Mouse (Mus musculus): Measurements from ENCODE around the gene Rnf212b. TPM values are rescaled to one million over a fixed set of nuclear protein-coding genes. Genes with fewer than 3 reads are reported as not detected.
A peak's percentile ranks its signal among the peaks of the same experiment; 100 is the strongest.

Rnf212b gene
- polyA plus RNA-seq, 1 experiment, result 0.08 TPM

DNA sequence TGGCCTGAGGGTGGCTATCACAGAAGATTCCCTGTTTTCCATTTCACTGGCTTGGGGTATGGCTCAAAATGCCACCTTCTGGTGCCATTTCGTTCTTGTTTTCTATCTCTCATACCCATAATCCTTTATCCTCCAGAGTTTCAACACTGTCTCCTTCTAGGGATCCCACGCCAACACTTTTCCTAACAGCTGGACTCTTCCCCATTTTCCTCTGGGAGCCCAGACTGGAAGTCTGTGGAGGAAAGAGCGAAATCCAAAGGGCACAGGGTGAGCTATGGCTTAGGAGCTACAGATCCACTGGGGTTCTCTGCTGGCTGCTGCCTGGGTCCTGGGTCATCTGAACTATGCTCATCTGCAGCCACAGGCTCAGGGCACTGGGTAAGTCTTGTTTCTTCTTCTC, 60.2 kb downstream of the Rnf212b start:
- no peak for DNase-seq (ENCODE audit: low spot score)

DNA sequence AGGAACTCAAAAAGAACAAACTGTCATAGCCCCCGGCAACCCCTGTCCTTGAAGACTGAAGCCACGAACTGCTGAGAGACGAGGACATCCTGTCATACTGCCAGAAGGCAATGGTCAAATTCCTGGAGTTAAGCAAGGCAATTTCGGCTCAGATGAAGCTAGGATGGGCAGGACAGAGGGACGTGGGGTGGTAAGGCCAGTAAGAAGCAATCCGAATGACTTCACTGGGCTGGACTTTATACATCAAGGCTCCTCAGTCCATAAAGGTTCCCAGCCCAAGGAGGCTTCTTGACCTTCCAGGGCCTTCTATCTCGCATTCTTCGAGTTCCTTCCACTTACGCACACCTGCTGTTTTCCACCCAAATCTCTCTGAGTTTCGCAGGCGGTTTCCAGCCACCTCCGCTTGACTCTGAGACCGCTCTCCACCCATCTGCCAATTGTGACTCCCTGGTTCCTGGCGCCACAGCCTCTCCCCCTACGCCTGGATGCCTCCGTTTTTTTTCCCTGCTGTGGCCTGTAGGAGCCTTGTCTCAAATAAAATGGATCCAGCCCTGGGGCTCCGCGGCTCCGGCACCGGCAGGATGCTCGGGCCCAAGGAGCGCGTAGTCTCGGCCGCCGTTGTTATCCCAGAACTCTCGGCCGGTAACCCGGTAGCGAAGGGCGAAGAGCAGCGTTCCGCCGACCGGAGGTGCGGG, 62.0 kb downstream of the Rnf212b start:
- DNase-seq (ENCODE audit: low spot score), result no peak

DNA sequence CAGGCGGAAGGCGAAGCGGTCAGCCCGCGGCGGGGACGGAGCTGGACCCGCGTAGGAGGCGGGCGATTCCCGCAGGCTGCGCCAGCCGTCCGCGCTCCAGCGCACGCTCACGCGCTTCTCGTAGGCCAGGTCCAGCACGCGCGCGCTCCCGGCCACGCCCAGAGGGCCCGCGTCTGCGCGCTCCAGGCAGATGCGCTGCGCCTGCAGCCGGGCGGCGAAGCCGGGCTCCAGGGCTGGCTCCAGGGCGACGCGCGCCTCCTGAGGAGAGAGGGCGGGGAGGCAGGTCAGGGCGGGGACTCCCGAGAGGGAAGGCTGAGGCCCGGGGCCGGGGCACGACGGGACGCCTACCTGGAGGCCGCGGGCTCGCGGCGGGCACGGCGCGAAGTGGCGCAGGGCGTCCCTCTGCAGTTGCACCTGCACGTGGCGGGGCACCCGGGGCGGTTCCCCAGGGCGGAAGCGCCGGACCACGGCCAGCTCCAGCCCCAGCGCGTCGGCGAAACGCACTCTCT, 62.7 kb downstream of the Rnf212b start:
- DNase-seq (ENCODE audit: low spot score), result peak; percentile 87

DNA sequence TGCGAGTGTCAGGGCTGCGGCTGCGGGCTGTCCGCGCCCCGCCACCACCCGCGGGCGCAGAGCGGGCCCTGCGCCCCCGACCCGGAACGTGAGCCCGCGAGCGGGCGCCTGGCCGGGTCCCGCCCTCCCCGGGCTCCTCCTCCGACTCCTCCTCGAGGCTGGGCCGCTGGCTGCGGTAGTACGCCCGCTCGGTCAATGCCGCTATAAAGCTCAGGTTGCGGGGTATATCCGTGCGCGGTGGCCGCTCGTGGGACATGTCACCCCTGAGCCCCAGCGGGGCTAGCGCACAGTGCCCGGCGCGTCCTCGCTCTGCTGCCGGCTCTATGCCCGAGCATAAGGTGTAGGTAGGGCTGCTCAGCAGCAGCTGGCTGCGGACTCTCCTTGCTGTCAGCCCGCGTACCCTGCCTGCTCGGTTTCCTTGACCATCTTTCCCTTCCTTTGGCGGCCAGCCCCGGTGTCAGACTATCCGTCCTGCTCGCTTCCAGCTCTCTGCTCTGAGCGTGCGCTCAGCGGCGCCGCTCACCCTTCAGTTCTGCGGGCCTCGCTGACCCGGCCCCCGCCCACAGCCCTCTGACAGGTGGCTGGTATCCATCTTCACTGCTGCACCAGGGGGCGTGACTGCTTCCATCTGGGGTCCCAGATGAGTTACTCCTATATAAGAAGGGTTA, 63.2 kb downstream of the Rnf212b start, which contains the start of gene Ppp1r3e:
Gene Ppp1r3e (minus strand): TSS at position 503 of the 668 bp plus-strand sequence.
- DNase-seq (ENCODE audit: low spot score), result peak; percentile 74

DNA sequence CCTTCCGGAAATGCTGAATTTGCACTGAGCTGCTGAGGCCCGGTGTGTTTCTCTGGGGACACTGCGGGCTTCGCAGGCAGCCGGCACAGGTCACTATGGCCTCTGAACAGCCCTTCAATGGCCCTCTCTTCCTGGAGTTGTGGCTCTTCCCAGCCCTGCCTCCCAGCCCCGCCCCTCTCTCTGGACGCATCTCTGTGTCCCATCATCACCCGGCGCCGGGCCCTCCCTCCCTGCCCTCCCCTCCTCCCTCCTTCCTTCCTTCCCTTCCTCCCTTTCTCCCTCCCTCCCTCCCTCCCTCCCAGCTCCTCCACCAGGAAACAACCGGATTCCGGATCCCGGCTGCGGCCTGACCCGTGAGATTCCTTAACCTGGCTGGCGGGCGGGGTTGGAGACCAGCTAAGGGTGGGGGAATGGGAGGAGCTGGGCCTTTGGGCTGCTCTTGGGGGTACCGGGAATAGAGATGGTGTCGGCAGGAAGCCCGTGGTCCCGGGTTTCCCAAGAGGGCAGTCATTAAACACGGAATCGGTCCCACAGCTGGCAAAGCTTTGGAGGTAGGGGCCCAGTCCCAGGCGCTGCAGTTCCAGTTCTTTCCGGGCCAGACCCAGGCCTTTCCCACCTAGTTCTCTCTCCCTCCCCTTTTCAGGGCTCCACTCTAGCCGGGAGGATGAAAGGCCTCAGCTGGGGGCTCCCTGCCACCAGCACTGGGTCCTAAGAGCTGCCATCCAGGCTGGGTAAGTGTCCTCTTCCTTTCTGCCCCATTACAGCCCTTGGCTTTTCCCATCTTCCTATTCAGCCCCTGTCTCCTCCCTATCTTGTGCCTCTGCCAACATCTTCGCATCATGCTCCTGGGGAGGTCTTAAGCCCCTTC, 69.4 kb downstream of the Rnf212b start, which contains the start of the genes Bcl2l2 and Gm20521:
Gene Bcl2l2 (plus strand): TSS at position 224 of the 868 bp plus-strand sequence.
Gene Gm20521 (plus strand): TSS at position 288 of the 868 bp plus-strand sequence.
- peak; percentile 66 for DNase-seq (ENCODE audit: low spot score)

DNA sequence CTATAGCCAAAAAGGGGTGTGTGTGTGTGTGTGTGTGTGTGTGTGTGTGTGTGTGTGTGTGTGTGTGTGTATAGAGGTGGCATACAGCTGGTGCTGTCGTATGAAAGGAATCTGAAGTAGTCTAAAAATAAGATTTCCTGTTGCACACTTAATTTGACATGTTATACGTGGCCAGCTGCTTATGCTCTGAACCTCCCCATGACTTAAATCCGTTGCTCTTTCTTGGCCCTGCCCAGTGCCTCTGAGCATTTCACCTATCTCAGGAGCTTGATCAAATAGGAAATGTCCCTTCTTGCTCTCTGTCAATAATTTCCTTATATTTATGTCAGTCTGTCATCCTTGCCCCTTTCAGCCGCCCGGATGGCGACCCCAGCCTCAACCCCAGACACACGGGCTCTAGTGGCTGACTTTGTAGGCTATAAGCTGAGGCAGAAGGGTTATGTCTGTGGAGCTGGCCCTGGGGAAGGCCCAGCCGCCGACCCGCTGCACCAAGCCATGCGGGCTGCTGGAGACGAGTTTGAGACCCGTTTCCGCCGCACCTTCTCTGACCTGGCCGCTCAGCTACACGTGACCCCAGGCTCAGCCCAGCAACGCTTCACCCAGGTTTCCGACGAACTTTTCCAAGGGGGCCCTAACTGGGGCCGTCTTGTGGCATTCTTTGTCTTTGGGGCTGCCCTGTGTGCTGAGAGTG, 70.2 kb downstream of the Rnf212b start:
- DNase-seq (ENCODE audit: low spot score), result no peak

DNA sequence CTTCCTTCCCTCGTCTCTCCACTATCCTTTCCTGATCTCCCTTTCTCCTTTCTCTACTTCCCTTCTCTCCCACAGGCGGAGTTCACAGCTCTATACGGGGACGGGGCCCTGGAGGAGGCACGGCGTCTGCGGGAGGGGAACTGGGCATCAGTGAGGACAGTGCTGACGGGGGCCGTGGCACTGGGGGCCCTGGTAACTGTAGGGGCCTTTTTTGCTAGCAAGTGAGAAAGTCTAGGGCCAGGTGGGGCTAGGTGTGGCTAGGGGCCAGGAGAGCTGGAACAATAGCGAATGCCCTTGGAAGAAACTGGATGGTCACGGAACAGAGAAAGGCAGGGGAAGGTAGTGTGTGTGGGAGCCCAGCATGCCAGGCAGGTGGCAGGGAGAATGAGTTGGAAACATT, 71.4 kb downstream of the Rnf212b start:
- DNase-seq (ENCODE audit: low spot score), result no peak

DNA sequence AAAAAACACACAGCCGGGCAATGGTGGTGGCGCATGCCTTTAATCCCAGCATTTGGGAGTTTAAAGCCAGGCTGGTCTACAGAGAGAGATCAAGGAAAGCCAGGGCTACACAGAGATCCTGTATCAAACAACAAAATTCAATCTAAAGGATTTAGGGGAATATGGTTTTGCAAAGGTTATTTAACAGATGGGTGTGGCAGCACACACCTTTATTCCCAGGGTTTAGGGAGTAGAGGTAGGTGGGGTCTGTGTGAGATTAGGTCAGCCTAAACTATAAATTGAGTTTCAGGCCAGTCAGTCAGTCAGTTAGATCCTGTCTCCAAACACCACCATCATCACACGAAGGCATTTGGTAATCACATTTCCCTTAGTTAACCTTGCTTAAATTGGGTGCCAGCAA, 78.3 kb downstream of the Rnf212b start, which contains the start of gene Pabpn1:
Gene Pabpn1 (plus strand): TSS at position 301 of the 400 bp plus-strand sequence.
- no peak for DNase-seq (ENCODE audit: low spot score)

DNA sequence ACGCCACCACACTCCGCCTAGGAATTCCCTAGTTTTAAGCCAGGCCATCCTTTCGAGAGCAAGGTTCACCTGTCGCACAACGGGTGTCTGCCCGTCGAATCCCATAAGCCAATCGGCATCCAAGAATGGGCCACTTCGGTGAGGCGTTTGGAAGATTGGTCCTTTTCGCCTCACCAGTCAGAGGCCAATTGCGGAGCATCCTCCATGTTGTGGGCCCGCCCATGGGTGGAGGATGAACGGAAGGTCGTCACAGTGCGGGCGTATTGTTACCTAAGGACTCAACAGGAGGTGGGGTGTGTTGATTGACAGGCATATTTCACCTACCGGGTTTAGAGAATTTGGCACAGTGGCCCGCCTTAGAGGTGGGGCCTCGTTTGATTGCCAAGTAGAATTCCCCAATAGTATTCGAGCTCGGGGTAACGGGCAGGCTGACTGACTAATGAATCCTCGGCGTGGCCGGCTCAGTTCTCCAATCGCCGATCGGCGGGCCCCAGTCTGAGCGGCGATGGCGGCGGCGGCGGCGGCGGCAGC, 79.8 kb downstream of the Rnf212b start:
- DNase-seq (ENCODE audit: low spot score), result peak; percentile 93

DNA sequence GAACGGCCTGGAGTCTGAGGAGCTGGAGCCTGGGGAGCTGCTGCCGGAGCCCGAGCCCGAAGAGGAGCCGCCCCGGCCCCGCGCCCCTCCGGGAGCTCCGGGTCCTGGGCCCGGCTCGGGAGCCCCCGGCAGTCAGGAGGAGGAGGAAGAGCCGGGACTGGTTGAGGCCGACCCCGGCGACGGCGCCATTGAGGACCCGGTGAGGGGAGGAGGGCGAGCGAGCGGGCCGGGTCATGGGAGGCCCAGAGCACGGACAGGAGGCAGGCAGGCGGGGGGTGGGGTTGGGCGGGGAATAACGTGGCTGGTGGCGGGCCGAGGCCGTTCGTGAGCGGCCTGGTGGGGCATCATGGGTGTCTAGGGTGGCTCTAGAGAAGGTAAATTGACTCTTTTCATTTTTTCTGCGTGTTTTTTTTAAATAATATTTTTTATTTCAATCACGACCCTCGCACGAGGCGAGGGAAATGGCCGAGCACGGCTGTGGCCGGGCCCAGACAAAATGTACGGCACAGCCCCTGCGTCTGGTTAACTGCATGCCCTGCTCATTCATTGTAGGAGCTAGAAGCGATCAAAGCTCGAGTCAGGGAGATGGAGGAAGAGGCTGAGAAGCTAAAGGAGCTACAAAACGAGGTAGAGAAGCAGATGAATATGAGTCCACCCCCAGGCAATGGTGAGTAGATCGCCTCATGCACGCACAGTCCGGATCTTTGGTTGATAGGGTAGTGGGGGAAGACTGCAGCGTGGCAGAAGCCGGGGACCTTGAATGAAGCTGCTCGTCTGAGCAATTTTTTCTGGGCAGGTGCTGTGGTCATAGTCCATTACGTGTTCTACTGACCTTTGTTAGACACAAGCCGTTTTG, 80.6 kb downstream of the Rnf212b start:
- no peak for DNase-seq (ENCODE audit: low spot score)

DNA sequence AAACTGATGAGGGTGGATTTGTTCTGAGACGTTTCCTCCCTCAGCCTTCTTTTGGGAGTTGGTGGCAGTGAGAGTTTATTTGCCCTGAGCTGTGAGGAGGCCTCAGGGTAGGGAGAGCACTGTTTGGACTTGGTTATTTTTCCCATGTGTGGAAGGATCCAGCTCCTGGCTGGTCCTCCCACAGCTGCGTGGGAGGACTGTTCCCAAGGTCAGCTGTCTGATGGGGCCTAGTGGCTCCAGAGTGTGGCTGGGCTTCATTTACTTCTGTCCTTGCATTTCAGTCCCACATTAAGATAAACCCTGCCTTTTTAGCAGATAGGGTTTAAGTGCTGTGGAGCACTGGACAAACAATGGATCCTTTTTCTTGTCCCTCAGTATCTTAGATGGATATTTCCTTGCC, 83.5 kb downstream of the Rnf212b start:
- no peak for DNase-seq (ENCODE audit: low spot score)

DNA sequence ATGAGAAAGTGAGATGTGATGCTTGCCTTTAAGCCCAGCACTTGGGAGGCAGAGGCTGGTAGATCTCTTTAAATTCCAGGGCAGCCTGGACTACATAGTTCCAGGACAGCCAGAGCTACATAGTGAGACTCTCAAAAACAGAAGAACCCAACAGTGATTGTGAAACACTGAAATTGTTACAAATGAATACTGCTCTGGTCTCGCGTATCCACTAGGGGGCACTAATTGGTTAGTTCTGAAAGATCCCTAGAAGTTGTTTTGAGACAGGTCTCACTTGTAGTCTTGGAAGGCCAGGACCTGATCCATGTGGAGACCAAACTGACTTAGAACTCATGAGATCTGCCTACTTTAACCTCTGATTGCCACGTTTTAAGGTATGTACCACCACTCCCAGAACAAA, 86.4 kb downstream of the Rnf212b start:
- no peak for DNase-seq (ENCODE audit: low spot score)

DNA sequence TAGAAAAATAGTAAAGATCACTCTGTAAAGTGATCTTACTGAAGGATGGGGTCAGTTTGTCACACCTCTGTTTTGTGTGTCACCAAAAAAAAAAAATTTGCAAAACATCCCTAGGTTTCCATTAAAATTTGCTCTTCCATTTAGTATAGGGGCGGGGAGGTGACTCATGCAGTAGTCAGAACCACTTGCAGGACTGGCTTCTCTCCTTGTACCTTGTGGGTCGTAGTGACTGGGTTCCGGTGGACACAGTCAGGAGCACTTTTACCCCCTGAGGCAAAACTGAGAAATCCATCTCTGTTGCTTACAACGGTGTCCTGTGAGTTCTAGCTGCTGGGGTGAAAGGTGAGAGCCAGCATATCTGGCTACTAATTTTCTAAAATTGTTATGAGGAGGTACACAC, 89.7 kb downstream of the Rnf212b start:
- no peak for DNase-seq (ENCODE audit: low spot score)

Other genes starting within 250 kb of the Rnf212b start
- gene Ajuba, start 236.6 kb upstream of the Rnf212b start, polyA plus RNA-seq (2012; rRNA removed), result 38.5 and 43.1 TPM in 2 replicates
- gene 4931414P19Rik, start 208.1 kb upstream of the Rnf212b start, polyA plus RNA-seq (2012; rRNA removed), result 9.0 and 9.4 TPM in 2 replicates
- 146 and 179 TPM in 2 replicates for gene Psmb5, start 196.1 kb upstream of the Rnf212b start, polyA plus RNA-seq (2012; rRNA removed)
- gene Psmb11, start 192.7 kb upstream of the Rnf212b start, polyA plus RNA-seq (2012; rRNA removed), result not detected in 2 replicates
- not detected in 2 replicates for gene Gm17606, start 173.2 kb upstream of the Rnf212b start, polyA plus RNA-seq (2012; rRNA removed)
- 1.5 and 1.6 TPM in 2 replicates for gene Cdh24, start 172.8 kb upstream of the Rnf212b start, polyA plus RNA-seq (2012; rRNA removed)
- 55.7 and 64.4 TPM in 2 replicates for gene 1700123O20Rik, start 127.9 kb upstream of the Rnf212b start, polyA plus RNA-seq (2012; rRNA removed)
- gene Acin1, start 127.2 kb upstream of the Rnf212b start, polyA plus RNA-seq (2012; rRNA removed), result 129 and 169 TPM in 2 replicates
- gene Gm29776, start 115.3 kb upstream of the Rnf212b start, polyA plus RNA-seq (2012; rRNA removed), result 0.06 and 0.14 TPM in 2 replicates
- 0.40 and 0.47 TPM in 2 replicates for gene Cebpe, start 102.0 kb upstream of the Rnf212b start, polyA plus RNA-seq (2012; rRNA removed)
- gene Slc7a8, start 32.2 kb upstream of the Rnf212b start, polyA plus RNA-seq (2012; rRNA removed), result 20.0 and 27.4 TPM in 2 replicates
- gene Homez, start 56.8 kb downstream of the Rnf212b start, polyA plus RNA-seq (2012; rRNA removed), result 5.0 and 6.4 TPM in 2 replicates
- gene Ppp1r3e, start 63.4 kb downstream of the Rnf212b start, polyA plus RNA-seq (2012; rRNA removed), result 9.4 and 13.5 TPM in 2 replicates
- 63.7 and 76.7 TPM in 2 replicates for gene Bcl2l2, start 69.2 kb downstream of the Rnf212b start, polyA plus RNA-seq (2012; rRNA removed)
- 0.28 and 0.40 TPM in 2 replicates for gene Gm20521, start 69.3 kb downstream of the Rnf212b start, polyA plus RNA-seq (2012; rRNA removed)
- gene Pabpn1, start 78.4 kb downstream of the Rnf212b start, polyA plus RNA-seq (2012; rRNA removed), result 278 and 430 TPM in 2 replicates
- gene Slc22a17, start 99.0 kb downstream of the Rnf212b start, polyA plus RNA-seq (2012; rRNA removed), result 102 and 148 TPM in 2 replicates
- 46.6 and 52.9 TPM in 2 replicates for gene Efs, start 112.0 kb downstream of the Rnf212b start, polyA plus RNA-seq (2012; rRNA removed)
- gene Il25, start 118.6 kb downstream of the Rnf212b start, polyA plus RNA-seq (2012; rRNA removed), result 0.07 and 0.09 TPM in 2 replicates
- gene Cmtm5, start 122.1 kb downstream of the Rnf212b start, polyA plus RNA-seq (2012; rRNA removed), result 4.2 and 5.1 TPM in 2 replicates
- gene Myh6, start 152.8 kb downstream of the Rnf212b start, polyA plus RNA-seq (2012; rRNA removed), result 0.15 and 0.22 TPM in 2 replicates
- gene Gm17428, start 162.8 kb downstream of the Rnf212b start, polyA plus RNA-seq (2012; rRNA removed), result not detected in 2 replicates
- gene Myh7, start 180.5 kb downstream of the Rnf212b start, polyA plus RNA-seq (2012; rRNA removed), result 0.26 and 0.47 TPM in 2 replicates
- gene Ngdn, start 201.3 kb downstream of the Rnf212b start, polyA plus RNA-seq (2012; rRNA removed), result 53.7 and 65.8 TPM in 2 replicates

Measured in urinary bladder, adult 2 months (tissue).